Mouse (Mus musculus): ENCODE data around the gene Chrna10.
A peak's percentile ranks its signal among the peaks of the same experiment; 100 is the strongest.

The Chrna10 gene

GRCm38 (mm10) chr7:102116579-102117331 lies at the start of gene Chrna10:
TSS of gene Chrna10 (minus strand) at chr7:102116828.
- DNase-seq (ENCODE audit: low read depth, low spot score): peak; percentile 11

DNA sequence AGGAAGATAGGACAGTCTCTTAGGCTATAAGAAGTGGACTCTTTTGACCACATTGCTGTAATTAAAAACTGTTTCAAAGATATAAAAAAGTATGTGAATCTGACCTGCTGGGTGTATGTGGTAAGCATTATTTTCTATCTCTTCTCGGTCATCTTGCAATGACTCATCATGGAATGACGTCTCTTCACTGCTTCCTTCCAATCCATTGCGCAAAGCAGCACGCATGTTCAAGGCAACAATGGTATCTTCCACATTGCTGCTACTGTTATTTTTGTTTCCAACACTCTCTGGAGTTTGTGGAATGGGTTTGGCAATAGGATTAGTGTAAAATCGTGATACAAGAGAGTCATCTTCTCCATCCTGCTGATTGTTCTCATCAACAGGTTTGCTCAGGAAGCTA lies 37.1 kb upstream of the Chrna10 start:
- no peak for DNase-seq (ENCODE audit: low read depth, low spot score)

DNA sequence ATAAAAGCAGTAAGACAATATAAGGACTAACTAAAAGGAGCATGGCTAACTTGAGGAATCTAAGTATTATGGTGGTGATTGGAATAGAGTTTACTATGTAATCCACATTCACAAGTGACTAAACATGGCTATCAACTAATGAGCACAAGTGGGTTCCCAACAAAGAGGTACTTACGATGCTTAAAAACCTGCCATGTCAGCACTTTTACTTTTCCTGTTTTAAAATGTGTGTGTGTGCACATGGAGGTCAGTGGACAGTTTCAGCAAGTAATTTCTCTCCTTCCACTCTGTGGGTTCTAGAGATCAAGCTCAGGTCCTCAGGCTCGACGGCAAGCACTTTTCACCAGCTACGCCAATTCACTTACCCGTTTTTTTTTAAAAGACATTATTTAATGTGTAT lies 21.3 kb upstream of the Chrna10 start:
- peak; percentile 2 for DNase-seq (ENCODE audit: low read depth, low spot score)

- peak; percentile 52 for DNase-seq (ENCODE audit: low read depth, low spot score)
Measured at GRCm38 (mm10) chr7:102137464-102137863, 20.8 kb upstream of the Chrna10 start.

DNA sequence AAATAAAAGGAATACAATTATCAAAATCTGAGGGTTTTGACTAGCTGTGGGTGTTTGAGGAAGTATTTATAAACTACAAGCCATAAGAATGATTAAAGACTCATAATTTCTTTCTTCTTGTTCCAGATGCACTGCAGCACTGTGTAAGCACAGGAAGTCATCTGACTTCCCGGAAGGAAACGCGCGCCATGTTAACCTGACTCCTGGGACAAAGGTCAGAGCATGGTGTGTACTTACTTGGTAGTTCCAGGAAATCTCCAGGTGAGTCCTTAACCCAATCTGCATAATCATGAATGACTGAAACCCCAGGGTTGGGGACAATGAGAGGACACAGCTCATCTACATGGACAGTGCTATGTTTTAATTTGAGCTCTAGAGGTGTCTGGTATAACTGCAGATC lies 15.8 kb upstream of the Chrna10 start:
- no peak for DNase-seq (ENCODE audit: low read depth, low spot score)

DNA sequence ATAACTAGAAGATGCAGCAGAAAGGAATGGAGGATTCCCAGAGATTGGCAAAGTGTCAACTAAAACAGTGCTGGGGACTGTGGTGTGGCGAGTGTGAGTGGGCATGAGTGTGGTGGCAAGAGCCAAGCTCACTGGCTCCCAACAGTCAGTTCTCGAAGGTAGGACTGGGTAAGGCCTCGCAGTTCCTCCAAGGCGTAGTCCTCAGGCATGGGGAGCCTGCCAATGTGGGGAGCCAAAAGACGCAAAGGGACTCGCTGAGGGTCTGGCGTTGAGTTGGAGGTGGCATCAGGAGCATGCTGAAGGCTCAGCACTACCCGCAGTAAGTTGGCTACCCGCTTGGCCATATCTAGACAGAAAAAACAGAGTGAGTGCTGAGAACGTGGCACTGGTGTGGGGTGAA lies 3.7 kb upstream of the Chrna10 start:
- DNase-seq (ENCODE audit: low read depth, low spot score): no peak

DNA sequence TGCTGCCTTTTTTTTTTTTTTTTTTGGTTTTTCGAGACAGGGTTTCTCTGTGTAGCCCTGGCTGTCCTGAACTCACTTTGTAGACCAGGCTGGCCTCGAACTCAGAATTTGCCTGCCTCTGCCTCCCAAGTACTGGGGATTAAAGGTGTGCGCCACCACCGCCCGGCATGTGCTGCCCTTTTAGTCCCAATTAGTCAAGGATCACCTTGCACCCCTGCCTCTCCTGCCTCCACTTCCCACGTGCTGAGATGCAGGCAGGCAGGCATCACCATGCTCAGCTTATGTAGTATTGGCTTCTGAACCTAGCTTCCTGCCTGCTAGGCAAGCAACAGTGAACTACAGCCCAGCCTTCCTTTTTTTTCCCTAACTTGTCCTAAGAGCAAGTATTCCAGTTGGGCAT lies 754 bp upstream of the Chrna10 start:
- no peak for DNase-seq (ENCODE audit: low read depth, low spot score)

DNA sequence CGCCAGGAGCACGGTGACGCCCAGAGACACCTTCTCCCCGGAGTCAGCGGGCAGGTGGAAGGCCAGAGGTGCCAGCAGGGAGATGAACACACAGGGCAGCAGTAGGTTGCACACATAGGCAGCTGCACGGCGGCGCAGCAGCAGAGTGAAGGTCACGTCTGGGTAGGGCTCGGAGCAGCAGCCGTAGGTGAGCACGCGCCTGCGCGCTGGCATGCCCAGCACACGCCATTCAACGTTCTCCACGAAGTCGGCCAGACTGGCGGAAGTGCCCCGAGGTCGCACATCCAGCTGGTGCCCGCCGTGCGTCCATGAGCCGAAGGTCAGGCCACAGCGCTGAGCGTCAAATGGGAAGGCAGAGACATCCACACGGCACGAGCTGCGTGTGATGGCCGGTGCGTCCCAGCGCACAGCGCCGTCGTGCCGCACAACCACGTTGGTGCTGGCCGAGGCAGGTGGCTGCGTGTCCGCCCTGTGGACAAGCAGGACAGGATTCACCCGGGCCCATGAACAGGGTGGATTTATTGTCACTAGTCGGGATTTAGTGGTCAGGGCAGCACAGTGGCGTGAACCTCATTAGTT lies 3.4 kb downstream of the Chrna10 start:
- DNase-seq (ENCODE audit: low read depth, low spot score): no peak

DNA sequence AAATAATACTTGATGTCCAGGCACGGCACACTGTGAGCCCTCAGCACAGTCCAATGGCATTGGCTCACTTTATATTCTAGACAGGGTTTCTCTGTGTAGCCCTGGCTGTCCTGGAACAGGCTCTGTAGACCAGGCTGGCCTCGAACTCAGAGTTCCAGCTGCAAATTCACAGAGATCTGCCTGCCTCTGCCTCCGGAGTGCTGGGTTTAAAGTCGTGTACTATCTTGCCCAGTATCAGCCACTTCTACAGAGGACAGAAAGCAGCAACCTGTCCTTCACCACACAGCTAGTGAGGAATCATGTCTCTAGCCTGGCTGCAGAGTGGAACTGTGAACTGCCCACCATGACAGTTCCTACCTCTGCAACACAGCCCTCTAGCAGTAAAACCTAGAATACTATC lies 6.9 kb downstream of the Chrna10 start:
- DNase-seq (ENCODE audit: low read depth, low spot score): no peak

GRCm38 (mm10) chr7:102109171-102109570 lies 7.5 kb downstream of the Chrna10 start, which contains the start of gene Art5:
TSS of gene Art5 (minus strand) at chr7:102109489.
- no peak for DNase-seq (ENCODE audit: low read depth, low spot score)

GRCm38 (mm10) chr7:102108206-102108605 lies 8.4 kb downstream of the Chrna10 start:
- no peak for DNase-seq (ENCODE audit: low read depth, low spot score)

DNA sequence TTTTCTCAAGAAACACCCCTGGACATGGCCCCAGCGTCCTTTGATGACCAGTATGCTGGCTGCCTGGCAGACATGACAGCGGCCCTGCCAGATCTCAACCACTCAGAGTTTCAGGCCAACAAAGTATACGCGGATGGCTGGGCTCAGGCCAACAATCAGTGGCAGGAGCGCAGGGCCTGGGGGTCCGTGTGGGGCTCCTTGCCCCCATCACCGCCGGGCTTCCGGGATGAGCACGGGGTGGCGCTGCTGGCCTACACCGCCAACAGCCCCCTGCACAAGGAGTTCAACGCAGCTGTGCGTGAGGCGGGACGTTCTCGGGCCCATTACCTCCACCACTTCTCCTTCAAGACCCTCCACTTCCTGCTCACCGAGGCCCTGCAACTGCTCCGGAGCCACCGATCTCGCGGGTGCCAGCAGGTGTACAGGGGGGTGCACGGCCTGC lies 9.9 kb downstream of the Chrna10 start:
- no peak for DNase-seq (ENCODE audit: low read depth, low spot score)

- no peak for DNase-seq (ENCODE audit: low read depth, low spot score)
Measured at GRCm38 (mm10) chr7:102104126-102104525, 12.5 kb downstream of the Chrna10 start.

DNA sequence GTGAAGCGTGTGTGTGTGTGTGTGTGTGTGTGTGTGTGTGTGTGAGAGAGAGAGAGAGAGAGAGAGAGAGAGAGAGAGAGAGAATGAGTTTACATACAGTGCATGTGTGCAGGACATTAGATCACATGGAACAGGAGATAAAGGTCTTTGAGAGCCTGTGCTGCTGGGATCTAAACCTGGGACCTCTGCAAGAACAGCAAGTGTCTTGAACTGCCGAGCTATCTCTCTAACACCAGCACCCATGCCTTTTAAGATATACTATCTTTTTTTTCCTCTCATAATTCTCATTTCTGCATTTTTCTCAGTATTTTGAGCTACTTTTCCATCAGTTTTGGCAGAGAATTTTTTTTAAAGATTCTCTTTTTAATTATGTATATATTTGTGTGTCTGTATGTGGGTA lies 13.1 kb downstream of the Chrna10 start:
- DNase-seq (ENCODE audit: low read depth, low spot score): no peak

DNA sequence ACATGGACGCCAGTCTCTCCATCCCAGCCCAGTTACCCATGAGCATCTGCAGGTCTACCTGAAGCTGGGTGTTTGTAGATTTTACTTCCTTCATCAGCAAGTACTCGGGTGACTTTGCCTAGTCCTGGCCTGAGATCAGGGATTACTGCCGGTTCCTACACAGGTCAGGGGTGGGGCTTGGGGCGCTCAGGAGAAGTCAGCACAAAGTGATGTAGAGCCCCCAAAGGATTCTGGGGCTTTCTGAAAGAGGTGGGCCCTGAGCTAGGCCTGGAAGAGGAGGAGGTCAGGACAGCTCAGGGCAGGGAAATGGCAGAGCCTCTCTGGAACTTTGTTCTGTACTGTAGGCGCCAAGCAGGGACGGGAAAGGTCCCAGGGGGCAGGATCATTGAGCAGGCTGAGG lies 13.9 kb downstream of the Chrna10 start:
- no peak for DNase-seq (ENCODE audit: low read depth, low spot score)

DNA sequence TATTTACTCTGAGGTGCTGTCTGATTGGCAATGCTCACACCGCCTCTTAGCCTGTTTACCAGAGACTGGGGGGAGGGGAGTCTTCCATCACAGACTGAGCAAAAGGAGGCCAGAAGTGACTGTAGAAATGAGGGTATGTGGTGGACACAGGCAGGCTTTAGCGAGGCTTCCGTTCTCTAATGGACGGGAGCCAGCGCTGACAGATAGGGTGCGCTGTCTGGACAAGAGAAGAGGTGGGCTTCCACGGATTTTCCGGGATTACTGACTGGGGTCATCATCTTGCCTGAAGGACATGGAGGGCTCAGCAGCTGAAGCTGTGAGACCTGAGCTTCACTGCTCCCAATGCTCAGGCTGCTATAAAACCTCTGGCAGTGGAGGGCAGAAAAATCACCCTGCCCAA lies 14.4 kb downstream of the Chrna10 start:
- DNase-seq (ENCODE audit: low read depth, low spot score): no peak

GRCm38 (mm10) chr7:102101487-102101886 lies 15.1 kb downstream of the Chrna10 start, which contains the start of gene Art1:
TSS of gene Art1 (plus strand) at chr7:102101743.
- DNase-seq (ENCODE audit: low read depth, low spot score): no peak

- no peak for DNase-seq (ENCODE audit: low read depth, low spot score)
Measured at GRCm38 (mm10) chr7:102100868-102101267, 15.8 kb downstream of the Chrna10 start.

DNA sequence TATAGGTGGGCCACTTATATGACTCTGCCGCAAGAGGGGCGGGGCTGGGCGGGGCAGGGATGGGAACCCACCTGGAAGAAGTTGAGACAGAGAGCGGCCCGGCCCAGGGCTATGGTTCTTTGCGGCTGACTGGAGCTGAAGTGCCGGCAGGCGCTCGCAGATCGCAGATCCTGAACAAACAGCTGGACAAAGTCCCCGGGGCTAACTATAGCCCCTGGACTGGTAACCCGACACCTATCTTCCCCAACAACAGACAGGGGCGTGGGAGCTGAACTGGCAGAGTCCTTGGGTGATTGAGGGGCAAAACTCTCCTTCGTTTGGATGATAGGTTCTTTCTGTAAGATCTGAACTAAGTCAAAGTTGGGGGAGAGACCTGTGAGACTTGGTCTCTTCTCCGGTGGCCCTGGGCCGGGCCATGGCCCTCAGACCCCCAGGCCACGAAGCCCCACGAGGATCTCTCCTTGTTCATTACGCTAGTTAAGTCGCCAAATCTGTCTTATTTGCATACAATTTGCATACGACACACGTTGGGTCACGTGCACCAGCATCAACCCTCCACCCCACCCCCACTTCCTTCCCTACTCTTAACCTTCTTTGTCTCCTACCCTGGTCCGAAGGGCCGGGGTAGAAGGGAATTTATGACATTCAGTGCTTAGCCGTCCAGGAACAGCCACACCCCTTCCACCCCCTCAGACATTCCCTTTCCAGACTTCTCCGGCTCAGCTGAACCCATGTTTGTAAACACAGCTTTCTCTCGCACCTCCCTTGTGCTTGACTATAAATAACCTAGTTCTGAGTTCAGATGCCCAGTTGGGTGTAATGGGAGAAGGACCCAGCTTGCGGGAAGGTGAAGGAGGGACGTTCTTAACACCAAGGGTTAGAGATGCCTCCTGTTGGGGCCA lies 16.6 kb downstream of the Chrna10 start:
- no peak for DNase-seq (ENCODE audit: low read depth, low spot score)

DNA sequence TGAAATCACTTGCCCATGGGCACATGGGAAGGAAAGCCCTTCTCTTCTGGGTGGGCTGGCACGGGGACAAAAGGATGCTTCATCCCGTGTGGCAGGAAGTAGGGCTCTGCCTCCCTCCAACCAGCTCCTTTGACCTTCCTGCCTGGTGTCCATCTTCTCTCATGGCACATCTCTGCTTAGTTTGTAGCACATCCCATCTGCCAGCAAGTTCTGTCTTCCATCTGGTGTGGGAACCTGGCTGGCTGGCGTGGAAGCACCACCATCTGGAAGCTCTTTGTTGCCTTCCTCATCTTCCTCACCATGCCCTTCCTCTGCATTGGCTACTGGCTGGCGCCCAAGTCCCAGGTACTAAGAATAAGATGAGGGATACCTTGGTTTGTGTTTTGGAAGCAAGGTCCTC lies 29.3 kb downstream of the Chrna10 start:
- DNase-seq (ENCODE audit: low read depth, low spot score): no peak

DNA sequence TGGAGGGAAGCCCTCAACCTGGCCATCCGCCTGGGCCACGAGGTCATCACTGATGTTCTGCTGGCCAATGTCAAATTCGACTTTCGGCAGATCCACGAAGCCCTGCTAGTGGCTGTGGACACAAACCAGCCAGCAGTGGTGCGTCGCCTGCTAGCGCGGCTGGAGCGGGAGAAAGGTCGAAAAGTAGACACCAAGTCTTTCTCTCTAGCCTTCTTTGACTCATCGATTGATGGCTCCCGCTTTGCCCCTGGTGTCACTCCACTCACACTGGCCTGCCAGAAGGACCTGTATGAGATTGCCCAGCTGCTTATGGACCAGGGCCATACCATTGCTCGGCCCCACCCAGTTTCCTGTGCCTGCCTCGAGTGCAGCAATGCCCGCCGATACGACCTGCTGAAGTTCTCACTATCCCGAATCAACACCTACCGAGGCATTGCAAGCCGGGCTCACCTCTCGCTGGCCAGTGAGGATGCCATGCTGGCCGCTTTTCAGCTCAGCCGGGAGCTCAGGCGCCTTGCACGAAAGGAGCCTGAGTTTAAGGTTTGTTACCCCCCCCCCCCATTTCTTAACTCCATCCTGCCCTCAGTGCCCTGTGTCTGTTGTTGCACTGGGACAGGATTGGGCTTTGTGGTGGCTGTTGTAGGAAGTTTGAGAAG lies 32.5 kb downstream of the Chrna10 start:
- DNase-seq (ENCODE audit: low read depth, low spot score): no peak

DNA sequence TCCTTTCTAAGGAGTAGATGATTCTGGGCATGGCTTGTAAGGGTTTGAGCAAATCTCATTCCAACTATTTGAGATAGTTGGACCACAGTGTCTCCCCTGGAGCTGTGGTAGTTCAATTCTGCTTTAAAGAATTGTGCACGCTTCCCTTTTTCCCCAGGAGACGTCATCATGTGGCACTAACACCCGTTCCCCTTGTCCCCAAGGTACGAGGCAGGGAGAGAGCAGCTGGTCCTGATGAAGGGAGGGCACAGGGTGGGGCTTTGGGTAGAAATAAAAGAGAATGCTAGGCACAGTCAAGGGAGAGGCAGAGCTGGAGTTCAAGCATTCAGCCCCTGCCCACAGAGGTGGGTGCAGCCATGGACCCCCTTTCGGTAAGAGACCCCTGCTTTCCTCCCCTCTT lies 33.8 kb downstream of the Chrna10 start, which contains the start of gene Trpc2:
Gene Trpc2 (plus strand): TSS at position 301 of the 400 bp plus-strand sequence.
- DNase-seq (ENCODE audit: low read depth, low spot score): no peak
